Mouse (Mus musculus): ENCODE data around the gene Armh4. TPM values are rescaled to one million over a fixed set of nuclear protein-coding genes. Genes with fewer than 3 reads are reported as not detected.
"Not testable (repeated sequence)": the region's sequence is repeated elsewhere in the genome, so short reads cannot be mapped to it uniquely, and the experiment has no call there.

Armh4 gene
- polyA plus RNA-seq, 1 experiment from 2014 or later = 11.1 TPM

DNA sequence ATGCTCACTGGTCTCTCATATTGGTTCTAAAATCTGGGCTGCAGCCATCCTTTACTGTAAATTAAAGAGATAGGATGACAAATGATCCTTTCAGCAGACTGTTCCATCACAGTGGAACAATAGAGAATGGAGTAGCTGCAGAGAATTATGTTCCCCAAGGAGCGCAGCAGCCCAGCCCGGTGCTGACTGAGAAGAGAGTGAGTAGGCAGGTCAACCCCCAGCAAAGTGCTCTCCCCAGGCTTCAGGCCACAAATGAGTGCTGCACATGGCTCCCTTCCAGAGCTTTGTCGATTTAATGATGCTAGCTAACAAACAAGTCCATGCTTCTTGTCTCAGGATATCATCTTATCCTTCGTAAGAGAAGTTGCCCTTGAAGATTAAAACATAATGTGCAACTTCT lies 2.8 kb downstream of the Armh4 start:
- Histone ChIP-seq H3K4me2 (no peak overlapping the region), H3K9ac (no peak overlapping the region), H3K27me3 (0 out of 2 replicates have a peak, but pooled peaks cover 8% of the 10 kb centered on the region), H3K36me3 (no peaks in the 10 kb centered on the region), H3K4me3 (no peak overlapping the region), H3K27ac (no peak overlapping the region), H3K4me1 (peaks cover 13% of the 10 kb centered on the region; the same call in 1 of the 2 replicates), H3K9me3 (no peaks in the 10 kb centered on the region)
- no peak for ATAC-seq (ENCODE audit: borderline replicate concordance, extremely low read depth, low FRiP score, low TSS enrichment)
- WGBS = 61% methylated on average over 4 of the region's 4 CpGs

DNA sequence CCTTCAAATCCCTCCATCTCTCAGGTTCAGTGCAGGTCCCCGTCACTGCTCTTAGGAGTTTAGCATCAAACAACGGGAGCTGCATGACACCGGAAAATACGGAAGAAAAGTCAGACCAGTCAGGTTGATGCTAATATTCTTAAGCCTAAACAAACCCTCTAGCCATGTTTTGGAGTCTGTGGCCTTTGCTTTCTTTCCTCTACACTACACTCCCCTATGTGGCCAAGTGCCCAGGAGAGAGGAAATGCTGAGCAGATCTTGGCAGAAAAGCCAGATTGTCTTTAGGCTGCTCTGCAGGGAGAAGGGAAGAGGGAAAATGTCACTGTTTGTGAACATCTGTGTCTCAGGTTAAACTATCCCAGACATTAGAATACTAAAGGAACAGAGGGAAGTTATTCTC lies 5.6 kb downstream of the Armh4 start:
- ATAC-seq (ENCODE audit: borderline replicate concordance, extremely low read depth, low FRiP score, low TSS enrichment) = not testable (repeated sequence)

DNA sequence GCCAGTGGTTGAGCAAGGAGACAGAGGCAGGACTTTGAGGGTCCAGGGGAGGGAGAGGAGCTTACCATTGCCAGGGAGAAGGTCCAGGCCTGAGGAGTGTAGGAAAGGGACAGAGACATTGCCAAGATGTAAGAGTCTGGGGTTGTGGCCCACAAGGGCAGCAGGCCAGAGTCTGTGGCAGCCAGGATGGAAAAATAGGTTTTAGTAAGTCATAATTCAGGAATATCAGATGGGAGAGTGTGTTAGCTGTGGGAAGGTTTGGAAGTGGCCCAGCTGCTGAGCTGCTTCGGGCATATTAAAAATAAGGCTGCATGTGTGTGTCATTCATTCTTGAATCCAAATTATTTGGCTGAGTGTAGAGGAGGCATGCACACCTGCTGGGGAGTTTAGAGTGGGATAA lies 11.4 kb downstream of the Armh4 start:
- no peaks in the 10 kb centered on the region for H3K4me1 ChIP-seq
- no peak overlapping the region for H3K9ac ChIP-seq
- WGBS = 73% methylated on average over 1 of the region's 1 CpGs
- no peak for ATAC-seq (ENCODE audit: borderline replicate concordance, extremely low read depth, low FRiP score, low TSS enrichment)
- H3K27ac ChIP-seq = no peak overlapping the region
- no peaks in the 10 kb centered on the region for H3K27me3 ChIP-seq
- H3K36me3 ChIP-seq = no peaks in the 10 kb centered on the region
- no peak overlapping the region for H3K4me3 ChIP-seq
- no peaks in the 10 kb centered on the region for H3K9me3 ChIP-seq
- no peak overlapping the region for H3K4me2 ChIP-seq

More for the DNA sequence above, 5.6 kb downstream of the Armh4 start:
- not testable (repeated sequence) for H3K9ac ChIP-seq, H3K36me3 ChIP-seq, H3K9me3 ChIP-seq, H3K4me2 ChIP-seq, H3K4me1 ChIP-seq, H3K4me3 ChIP-seq, H3K27me3 ChIP-seq, H3K27ac ChIP-seq
- WGBS = 73% methylated on average over 4 of the region's 4 CpGs

DNA sequence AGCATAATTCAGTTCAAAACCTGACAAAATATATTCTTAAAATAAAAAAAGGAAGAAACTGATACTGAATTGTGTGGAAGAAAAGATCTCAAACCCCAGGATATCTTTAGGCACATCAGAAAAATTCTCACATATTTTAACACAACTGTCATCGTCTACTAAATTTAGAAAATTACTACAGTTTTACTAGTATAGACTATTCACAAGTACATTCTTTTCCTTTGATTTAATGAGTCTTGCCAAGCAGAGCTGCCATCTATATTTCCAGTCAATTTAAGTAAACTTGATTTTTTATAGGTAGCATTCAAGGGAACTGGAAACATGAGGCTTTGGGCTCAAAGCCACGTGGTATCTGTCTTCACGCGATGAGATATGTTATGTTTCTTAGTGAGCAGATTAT lies 16.6 kb downstream of the Armh4 start:
- no peak overlapping the region for H3K4me3 ChIP-seq
- H3K9ac ChIP-seq = no peak overlapping the region
- ATAC-seq (ENCODE audit: borderline replicate concordance, extremely low read depth, low FRiP score, low TSS enrichment) = no peak
- no peaks in the 10 kb centered on the region for H3K27me3 ChIP-seq
- H3K36me3 ChIP-seq = no peaks in the 10 kb centered on the region
- H3K4me2 ChIP-seq = no peak overlapping the region
- no peaks in the 10 kb centered on the region for H3K4me1 ChIP-seq
- H3K9me3 ChIP-seq = no peaks in the 10 kb centered on the region
- H3K27ac ChIP-seq = no peak overlapping the region
- WGBS = 90% methylated on average over 4 of the region's 4 CpGs

DNA sequence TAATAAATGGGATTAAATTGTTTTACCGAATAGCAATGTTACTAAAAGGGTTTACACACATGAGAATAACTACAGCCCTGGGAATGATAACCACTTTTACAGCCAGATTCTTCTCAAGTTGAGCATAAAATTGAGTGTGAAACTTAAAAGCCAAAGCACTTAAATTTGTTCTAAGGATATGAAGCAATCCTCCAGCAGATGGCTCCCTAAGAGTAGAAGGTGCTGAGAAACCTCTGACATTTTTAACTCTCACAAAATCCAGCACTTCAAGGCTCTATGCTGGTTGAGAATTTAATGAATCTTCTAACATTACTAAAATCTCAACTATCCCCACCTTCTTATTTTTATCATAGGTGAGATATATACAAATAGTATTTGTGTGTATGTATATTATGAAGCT lies 27.3 kb downstream of the Armh4 start:
- ATAC-seq (ENCODE audit: borderline replicate concordance, extremely low read depth, low FRiP score, low TSS enrichment) = no peak
- no peak overlapping the region for H3K27ac ChIP-seq
- 83% methylated on average over 1 of the region's 1 CpGs for WGBS
- H3K9ac ChIP-seq = no peak overlapping the region
- H3K27me3 ChIP-seq = no peaks in the 10 kb centered on the region
- H3K4me3 ChIP-seq = no peak overlapping the region
- no peak overlapping the region for H3K4me2 ChIP-seq
- no peaks in the 10 kb centered on the region for H3K4me1 ChIP-seq
- no peaks in the 10 kb centered on the region for H3K36me3 ChIP-seq
- no peaks in the 10 kb centered on the region for H3K9me3 ChIP-seq

DNA sequence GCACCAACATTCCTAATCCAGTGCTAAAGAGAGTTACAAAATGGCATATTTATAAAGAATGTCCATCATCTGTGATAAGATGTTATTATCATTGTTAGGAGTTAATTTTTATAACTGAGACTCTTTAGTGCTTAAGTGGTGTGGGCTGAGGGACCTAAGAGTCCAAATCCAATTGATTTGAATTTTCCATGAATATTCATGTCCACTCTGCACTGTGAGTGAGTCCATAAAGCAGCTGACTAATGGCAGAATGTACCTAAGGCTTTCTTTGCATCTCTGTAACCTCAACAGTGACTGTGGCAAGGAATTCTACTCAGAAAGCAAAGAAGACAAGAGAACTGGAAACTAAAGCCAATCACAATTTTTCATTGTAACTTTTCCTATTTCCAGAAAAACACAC lies 30.6 kb downstream of the Armh4 start:
- Histone ChIP-seq H3K27me3 (no peaks in the 10 kb centered on the region), H3K9me3 (no peaks in the 10 kb centered on the region), H3K9ac (no peak overlapping the region), H3K4me2 (no peak overlapping the region), H3K4me1 (no peaks in the 10 kb centered on the region), H3K36me3 (no peaks in the 10 kb centered on the region), H3K27ac (no peak overlapping the region), H3K4me3 (no peak overlapping the region)
- no peak for ATAC-seq (ENCODE audit: borderline replicate concordance, extremely low read depth, low FRiP score, low TSS enrichment)

DNA sequence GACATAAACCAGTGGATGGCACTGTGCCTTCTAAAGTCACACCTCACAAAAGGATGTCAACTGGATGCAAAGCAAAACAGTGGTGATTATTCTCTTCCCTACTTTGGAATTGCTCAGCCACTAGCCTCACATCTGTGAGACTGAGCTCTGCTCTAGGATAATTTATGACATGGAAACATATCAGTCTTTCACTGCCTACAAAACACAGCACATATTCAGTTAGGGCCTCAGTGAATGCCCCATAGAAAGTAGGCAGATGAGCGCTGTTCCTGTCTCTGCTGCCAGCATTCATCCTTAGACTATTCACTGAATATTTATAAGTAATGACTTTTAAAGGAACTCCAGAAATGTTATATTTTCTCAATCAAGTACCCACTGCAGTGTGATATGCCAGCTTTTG lies 37.3 kb downstream of the Armh4 start:
- no peak overlapping the region for H3K27ac ChIP-seq
- no peak overlapping the region for H3K4me2 ChIP-seq
- H3K36me3 ChIP-seq = no peaks in the 10 kb centered on the region
- WGBS = 91% methylated on average over 1 of the region's 1 CpGs
- no peaks in the 10 kb centered on the region for H3K4me1 ChIP-seq
- H3K27me3 ChIP-seq = no peaks in the 10 kb centered on the region
- no peaks in the 10 kb centered on the region for H3K9me3 ChIP-seq
- no peak for ATAC-seq (ENCODE audit: borderline replicate concordance, extremely low read depth, low FRiP score, low TSS enrichment)
- H3K4me3 ChIP-seq = no peak overlapping the region
- no peak overlapping the region for H3K9ac ChIP-seq

DNA sequence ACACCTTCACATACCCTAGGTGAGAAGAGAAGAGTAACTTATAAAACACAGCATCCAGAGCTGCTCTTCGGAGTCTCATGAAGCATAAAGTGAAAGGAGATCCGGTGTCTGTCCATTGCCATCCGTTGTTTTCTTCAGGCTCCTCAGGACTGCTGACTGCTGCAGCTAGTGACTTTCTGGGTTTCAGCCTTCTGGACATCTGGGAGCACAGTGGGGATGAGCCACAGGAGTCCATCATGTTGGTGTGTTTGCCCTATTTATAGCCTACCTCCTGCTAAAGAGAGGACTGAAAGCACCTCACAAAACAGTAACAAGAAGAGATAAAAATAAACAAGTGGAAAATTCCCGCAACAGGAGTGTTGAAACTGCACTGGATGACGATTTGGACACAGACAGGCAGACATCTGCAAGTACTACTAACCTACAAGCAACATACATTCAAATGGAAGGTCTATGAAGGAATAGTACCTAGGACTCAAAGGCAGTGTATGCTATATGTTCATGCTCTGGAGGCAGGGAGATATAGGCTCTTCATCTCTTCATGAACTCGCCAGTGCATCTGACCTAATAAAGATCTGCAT lies 39.1 kb downstream of the Armh4 start:
- Histone ChIP-seq H3K27ac (no peak overlapping the region), H3K27me3 (no peaks in the 10 kb centered on the region), H3K4me2 (no peak overlapping the region), H3K4me1 (no peaks in the 10 kb centered on the region), H3K9ac (no peak overlapping the region), H3K36me3 (no peaks in the 10 kb centered on the region), H3K9me3 (no peaks in the 10 kb centered on the region), H3K4me3 (no peak overlapping the region)
- WGBS = 73% methylated on average over 6 of the region's 6 CpGs
- no peak for ATAC-seq (ENCODE audit: borderline replicate concordance, extremely low read depth, low FRiP score, low TSS enrichment)

DNA sequence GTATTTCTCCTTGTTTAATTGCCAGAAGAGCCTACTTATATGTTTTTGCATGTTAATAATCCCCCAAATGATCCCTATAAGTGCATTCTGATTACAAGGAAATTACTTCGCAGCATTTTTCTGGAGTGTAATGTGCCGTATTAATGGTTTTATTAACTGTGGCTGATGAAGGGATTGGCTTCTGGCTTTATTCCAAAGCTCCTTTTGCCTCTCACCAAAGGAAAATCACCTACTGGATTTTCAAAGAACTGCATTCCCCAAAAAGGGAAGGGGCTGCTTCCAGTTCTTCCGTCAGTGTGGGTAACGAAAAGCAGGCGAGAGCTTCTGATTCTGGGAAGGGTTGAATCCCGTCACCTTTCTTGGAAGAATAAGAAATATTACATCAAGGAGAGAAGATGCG lies 43.9 kb downstream of the Armh4 start:
- no peak overlapping the region for H3K4me2 ChIP-seq
- WGBS = 48% methylated on average over 7 of the region's 7 CpGs
- H3K4me3 ChIP-seq = no peak overlapping the region
- no peaks in the 10 kb centered on the region for H3K4me1 ChIP-seq
- no peaks in the 10 kb centered on the region for H3K36me3 ChIP-seq
- no peak overlapping the region for H3K27ac ChIP-seq
- no peaks in the 10 kb centered on the region for H3K9me3 ChIP-seq
- H3K9ac ChIP-seq = no peak overlapping the region
- no peak for ATAC-seq (ENCODE audit: borderline replicate concordance, extremely low read depth, low FRiP score, low TSS enrichment)
- no peaks in the 10 kb centered on the region for H3K27me3 ChIP-seq

DNA sequence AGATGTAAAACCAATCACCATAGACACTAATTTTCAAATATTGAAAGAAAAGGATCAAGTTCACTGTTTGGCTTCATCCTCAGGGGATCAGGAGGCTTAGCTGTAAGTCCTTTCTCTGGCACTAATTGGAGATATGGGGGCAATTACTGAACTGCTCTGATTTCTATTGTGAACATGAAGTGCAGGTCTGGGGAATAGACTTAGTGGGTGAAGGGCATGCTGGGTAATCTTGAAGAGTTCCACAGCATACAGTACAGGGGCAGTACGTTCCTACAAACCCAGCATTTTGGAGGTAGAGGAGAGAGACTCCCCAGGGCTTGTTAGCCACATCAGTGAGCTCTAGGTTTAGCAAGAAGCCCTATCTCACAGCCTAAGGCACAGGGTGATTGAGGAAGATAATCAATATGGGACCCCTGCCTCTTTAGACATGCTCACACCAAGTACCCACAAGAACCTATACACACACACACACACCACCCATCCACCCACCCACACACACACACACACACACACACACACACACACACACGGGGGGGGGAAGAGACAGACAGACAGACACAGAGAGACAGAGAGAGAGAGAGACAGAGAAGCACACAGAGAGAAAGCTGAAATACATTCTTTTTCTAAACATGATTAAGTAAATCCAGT lies 44.6 kb downstream of the Armh4 start:
- Histone ChIP-seq H3K27me3 (no peaks in the 10 kb centered on the region), H3K4me2 (no peak overlapping the region), H3K27ac (no peak overlapping the region), H3K9ac (no peak overlapping the region), H3K4me3 (no peak overlapping the region), H3K4me1 (no peaks in the 10 kb centered on the region), H3K36me3 (no peaks in the 10 kb centered on the region), H3K9me3 (no peaks in the 10 kb centered on the region)
- WGBS = 59% methylated on average over 2 of the region's 2 CpGs
- ATAC-seq (ENCODE audit: borderline replicate concordance, extremely low read depth, low FRiP score, low TSS enrichment) = no peak

DNA sequence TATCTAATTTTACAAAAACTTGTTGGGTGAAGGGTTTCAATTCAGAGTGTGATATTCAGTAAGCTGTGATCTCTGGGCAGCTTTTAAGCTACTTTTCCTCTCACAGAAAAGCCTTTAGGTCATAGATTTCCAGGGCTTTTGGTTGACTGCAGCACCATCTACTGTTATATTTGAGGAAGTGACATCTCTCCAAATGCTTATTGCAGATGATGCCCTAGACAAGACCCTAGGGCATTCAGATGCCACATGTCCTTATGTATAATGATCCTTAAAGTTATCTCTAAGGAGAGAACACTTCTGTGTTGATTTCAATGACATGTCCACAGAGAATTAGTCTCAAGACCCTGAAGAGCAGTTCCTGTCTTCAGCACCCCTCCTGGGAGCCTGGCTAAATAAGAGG lies 49.2 kb downstream of the Armh4 start:
- H3K9me3 ChIP-seq = no peaks in the 10 kb centered on the region
- H3K4me1 ChIP-seq = no peaks in the 10 kb centered on the region
- no peaks in the 10 kb centered on the region for H3K27me3 ChIP-seq
- ATAC-seq (ENCODE audit: borderline replicate concordance, extremely low read depth, low FRiP score, low TSS enrichment) = no peak
- H3K27ac ChIP-seq = no peak overlapping the region
- no peak overlapping the region for H3K9ac ChIP-seq
- H3K4me3 ChIP-seq = no peak overlapping the region
- no peaks in the 10 kb centered on the region for H3K36me3 ChIP-seq
- no peak overlapping the region for H3K4me2 ChIP-seq

DNA sequence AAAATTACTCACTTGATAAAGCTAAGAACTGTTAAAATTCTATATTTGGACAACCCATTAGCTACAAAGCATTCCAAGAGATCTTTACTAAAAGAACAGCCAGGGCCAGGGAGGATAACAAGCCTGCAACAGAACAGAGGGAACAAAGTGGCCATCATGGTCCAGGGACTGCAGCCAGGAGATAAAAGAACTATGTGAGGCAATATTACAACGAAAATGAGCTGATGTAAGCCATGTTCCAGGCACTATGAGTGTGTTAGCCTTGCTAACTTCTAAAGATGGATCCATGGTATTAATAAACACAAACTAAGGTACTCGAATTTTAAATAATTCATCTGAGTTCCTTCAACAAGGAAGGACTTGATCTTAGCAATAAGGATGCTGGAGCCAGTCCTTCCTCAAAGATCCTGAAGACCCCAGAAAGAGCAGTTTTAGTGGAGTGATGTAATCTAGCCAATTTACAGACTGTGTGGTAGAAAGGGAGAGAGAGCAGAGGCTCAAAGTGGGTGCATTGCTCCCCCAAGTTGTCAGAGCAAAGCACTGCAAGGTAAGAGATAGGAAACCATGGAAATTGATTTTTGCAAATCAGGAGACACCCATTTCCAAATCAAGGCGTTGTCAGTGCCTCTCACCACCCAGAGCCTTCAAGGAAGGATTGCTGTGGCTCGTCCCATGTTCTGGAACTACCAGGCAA lies 59.7 kb downstream of the Armh4 start:
- Histone ChIP-seq H3K9ac (no peak overlapping the region), H3K27ac (no peak overlapping the region), H3K4me1 (no peaks in the 10 kb centered on the region), H3K27me3 (no peaks in the 10 kb centered on the region), H3K4me3 (no peak overlapping the region), H3K4me2 (no peak overlapping the region), H3K9me3 (no peaks in the 10 kb centered on the region), H3K36me3 (no peaks in the 10 kb centered on the region)
- ATAC-seq (ENCODE audit: borderline replicate concordance, extremely low read depth, low FRiP score, low TSS enrichment) = no peak
- WGBS = 42% methylated on average over 4 of the region's 4 CpGs
